Mouse (Mus musculus) c-Kit-negative CD71-positive TER-119-positive erythroid progenitor cells, embryonic 14.5 days (primary cell): Measurements from ENCODE around the gene Cib1.

ENCODE experiments used
- DNase-seq: peaks from one replicate; pipeline ENCODE4 v3.0.0-alpha.2; 2013; ENCODE audit warnings: low read depth, low spot score

Cib1 gene

DNA sequence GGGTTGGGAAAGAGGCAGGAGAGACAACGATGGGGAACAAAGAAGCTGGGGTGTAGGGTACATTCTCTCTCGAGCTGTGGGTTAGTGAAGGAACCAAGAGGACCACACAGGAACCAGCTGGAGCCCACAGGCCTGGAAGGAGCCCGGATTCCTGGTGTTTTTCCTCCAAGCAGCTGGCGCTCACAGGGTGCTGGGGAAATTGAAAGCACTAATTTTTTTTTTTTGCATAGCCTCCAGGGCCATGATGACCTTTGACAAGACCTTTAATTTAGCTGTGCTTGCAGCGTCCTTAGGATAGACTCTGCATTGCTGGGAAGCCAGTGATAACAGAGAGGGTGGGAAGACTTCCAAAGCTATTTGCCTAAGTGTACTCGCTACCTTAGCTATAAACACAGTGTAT is 47.6 kb downstream of the Cib1 start:
- no peak for DNase-seq

DNA sequence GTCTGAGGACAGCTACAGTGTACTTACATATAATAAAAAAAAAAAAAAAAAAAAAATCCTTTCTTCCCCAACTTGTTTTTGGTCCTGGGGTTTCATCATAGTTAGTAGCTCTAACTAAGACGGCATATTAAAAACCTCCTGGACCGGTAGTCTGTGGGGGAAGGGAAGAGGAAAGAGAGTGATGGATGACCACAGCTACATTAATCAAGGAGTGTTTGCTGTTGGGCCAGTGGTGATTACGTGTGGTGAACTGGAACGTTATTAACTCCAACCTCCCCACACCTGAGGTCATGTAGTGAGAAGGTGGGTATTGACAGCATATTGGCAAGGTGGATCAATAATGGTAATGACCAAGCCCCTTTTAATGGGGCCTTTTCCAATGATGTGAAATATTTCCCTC is 48.1 kb downstream of the Cib1 start:
- DNase-seq: no peak

DNA sequence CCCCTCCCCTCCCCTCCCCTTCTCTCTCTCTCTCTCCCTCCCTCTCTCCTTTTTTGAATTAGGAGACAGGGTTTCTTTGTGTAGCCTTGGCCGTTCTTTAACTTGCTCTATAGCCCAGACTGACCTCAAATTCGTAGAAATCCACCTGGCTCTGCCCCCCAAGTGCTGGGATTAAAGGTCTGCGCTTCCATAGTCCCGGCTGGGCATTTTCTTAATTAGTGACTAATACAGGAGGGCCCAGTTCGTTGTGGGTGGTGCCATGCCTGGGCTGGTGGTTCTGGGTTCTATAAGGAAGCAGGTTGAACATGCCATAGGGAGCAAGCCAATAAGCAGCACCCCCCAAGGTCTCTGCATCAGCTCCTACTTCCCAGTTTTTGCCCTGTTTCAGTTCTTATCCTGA is 48.6 kb downstream of the Cib1 start:
- no peak for DNase-seq

DNA sequence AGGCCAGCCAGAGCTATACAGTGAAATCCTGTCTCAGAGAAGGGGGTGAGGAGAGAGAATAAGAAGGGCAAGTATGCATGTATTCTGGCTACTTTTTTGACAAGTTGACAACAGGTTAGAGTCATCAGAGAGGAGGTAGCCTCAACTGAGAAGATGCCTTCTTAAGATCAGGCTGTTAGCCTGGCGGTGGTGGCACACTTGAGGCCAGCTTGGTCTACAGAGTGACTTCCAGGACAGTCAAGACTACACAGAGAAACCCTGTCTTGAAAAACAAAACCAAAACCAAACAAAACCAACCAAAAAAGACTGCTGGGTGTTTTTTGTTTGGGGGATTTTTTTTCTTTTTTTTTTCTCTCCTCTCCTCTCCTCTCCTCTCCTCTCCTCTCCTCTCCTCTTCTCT is 49.1 kb downstream of the Cib1 start:
- no peak for DNase-seq

DNA sequence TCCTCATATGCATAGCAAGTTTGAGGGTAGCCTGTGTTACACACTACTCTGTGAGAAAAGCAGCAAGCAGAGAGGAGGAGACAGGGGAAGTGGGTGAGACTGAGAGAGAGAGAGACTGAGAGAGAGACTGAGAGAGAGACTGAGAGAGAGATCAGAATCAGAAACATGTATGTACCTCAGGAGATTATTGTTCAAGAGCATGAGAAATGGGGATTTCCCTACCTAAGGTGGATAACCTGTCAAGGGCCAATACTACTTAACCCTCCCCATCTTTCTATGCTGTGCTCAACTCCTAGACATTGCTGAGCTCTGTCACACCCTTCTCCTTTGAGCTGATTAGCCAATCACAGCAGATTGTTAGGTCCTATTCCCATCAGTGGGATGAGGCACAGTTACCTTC is 50.5 kb downstream of the Cib1 start:
- no peak for DNase-seq

DNA sequence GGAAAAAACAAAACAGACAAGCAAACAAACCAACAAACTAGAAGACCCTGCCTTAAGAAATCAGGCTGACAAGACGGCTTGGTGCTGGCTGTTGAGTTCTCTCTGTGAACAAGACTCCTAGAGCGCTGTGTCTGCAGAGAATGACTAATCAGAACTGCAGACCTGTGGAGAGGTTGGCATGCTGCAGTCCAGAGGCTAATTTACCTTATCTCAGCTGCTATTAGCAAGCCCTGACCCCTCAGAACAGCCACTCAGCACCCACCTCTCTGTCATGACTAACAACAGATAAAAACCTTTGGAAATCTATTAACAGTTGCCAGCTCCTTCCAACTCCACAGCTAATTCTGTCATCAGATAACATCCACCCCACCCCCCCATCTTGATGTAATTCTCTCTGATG is 51.5 kb downstream of the Cib1 start:
- DNase-seq: no peak

DNA sequence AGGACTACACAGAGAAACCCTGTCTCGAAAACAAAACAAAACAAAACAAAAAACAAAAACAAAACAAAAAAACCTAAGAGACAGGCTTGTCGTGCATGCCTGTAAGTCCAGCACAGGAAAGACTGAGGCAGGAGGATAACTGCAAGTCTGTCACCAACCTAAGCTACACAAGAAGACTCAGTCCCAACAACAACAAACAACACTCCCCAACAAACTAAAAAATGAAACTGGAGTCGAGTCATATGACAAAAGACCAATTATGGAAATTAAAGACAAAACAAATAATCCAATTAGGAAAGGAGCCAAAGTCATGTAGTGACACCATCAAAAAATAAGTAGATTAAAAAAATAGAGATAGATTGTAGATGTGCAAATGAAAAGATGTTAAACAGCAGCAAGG is 52.4 kb downstream of the Cib1 start:
- no peak for DNase-seq

DNA sequence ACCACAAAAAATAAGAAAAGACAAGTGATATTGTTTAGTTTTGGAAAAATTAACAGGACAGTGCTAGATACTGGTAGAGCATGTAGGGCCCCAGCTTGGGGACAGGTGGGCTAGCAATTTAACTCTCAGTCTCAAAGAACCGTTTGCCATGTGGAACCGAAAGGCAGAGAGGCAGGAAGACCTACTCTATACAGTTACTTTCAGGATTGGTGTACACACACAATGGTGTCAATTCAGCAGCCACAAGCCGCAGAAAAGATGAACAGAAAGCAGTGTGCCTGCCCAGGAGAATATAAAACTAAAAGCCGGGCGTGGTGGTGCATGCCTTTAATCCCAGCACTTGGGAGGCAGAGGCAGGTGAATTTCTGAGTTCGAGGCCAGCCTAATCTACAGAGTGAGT is 52.8 kb downstream of the Cib1 start:
- no peak for DNase-seq

DNA sequence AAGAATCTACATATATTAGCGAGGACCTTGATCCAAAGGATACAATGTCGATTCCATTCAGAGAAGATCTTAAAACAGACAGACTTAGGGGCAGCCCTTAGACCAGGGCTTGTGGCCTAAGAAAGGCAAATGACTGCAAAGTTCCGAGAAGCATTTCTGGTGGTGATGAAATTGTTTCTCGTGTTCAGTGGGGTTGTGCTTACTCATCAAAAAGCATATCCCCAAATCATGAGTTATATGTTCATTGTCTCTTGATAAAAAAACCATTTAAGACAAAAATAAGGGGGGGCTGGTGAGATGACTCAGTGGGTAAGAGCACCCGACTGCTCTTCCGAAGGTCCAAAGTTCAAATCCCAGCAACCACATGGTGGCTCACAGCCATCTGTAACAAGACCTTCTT is 53.3 kb downstream of the Cib1 start:
- DNase-seq: no peak

DNA sequence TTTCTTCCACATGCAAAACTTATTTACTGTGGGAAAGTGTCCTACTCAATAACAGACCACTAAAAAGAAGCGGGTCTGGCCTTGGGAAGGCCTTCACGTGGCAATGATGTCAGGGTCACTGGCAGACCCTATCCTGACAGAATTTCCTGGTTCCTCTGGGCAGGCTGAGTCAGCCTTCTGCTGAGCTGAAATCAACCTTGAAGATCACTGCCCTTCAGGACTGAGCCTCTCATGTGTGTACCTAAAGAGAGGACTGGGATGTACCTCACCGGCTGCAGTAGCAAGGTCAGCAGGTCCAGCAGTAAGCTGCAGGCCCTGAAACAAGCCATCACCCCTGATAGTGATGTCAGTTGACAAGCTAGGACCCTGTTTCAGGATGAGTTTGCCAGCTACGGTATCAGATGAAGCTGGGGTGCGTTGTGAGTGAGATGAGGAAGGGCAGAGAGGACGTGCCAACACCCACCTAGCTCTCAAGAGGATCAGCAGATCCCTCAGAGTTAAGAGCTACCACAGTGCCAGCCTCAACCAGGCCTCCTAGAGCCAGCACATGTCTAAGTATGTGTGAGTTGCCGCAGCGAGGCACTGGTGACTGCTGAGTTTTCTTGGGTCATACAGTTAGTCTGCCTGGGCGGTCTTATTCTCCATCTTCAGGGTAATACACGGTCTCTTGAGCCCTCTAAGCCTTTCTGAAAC is 54.4 kb downstream of the Cib1 start:
- no peak for DNase-seq

DNA sequence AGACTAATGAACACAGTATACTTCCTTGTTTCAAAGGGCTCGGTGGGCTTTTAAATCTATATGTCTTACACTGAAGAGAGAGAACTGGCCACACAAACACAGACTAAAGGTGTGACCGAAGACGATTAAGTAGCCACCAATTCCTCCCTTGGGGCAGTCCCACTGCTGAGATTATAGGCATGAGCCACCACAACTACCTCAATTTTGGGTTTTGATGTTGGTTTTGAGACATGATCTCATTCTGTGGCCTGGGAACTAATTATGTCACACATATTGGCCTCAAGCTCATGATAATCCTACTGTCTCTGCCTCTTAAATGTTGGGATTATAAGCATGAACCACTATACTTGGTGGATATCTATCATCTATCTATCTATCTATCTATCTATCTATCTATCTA is 55.2 kb downstream of the Cib1 start:
- DNase-seq: no peak
